Mouse (Mus musculus) kidney, embryonic 15.5 days (tissue): ENCODE measurements around the gene Ascl1. TPM values are rescaled to one million over a fixed set of nuclear protein-coding genes. Genes with fewer than 3 reads are reported as not detected.

Source experiments
- polyA plus RNA-seq: library from polyadenylated mRNA; unstranded; fragments of >200 nt; fragmentation: Nextera tagmentation; extraction: Ambion mirVana; gene quantifications from 2 replicates; pipeline ENCODE4 v1.2.1, GENCODE M21; 2015

The Ascl1 gene
- polyA plus RNA-seq, 1 experiment from 2014 or later, result 1.1 TPM

Other genes starting within 250 kb of the Ascl1 start
- gene Pah, start 28.1 kb upstream of the Ascl1 start, polyA plus RNA-seq, result 3.1 and 3.3 TPM in 2 replicates